Mouse (Mus musculus) c-Kit-positive CD71-positive TER-119-positive erythroid progenitor cells, embryonic 14.5 days (primary cell): ENCODE results near the gene Cux2.

Experiments
- DNase-seq: peaks from one replicate; pipeline ENCODE4 v3.0.0-alpha.2; 2013; ENCODE audit warnings: low spot score

Gene Cux2

GRCm38 (mm10) chr5:121818401-121818800, 231.5 kb downstream of the Cux2 start:
- DNase-seq = no peak

- no peak for DNase-seq
Observed at GRCm38 (mm10) chr5:121817551-121817950, 232.4 kb downstream of the Cux2 start.

DNA sequence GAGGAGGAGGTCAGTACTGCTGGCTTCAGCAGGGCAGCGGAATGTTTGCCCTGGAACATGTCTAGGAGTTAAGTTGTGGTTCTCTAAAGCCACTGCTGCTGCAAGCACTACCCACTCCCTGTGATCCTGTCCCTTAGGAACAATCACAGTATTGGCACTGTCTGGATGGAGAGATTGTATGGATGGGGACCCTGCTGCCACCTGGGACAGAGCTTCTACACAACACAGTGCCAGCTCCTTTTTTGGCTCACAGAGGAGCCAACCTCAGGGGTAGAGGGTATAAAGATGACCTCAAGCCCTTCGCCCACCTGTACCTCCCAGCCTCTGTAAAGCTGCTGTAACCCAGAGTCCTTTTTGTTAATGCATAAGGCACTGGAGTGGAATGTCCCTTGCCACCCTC, 233.3 kb downstream of the Cux2 start:
- no peak for DNase-seq

DNA sequence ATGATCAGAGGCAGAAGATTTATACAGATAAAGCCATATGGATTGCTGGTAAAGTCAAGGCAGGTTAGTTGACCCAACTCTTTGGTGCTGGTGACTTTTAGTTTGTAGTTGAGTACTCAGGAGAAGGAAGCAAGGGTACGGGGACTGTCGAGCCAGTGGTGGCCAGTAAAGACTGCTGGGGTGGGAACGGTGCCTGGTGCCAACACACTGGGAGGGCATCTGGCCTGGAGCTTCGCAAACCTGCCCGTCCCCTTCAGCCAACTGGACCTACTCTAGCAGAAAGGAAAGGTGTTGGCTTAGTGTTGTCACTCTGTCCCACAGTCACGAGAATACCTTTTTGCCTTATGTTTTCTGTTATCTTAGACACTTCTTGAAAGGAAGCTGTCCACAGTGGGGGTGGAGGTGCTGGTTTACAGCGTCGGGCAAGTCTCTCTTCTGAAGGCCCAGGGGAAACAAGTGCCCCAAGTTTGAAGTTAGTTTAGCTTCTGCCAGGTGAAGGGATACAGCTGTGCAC, 234.0 kb downstream of the Cux2 start:
- no peak for DNase-seq

DNA sequence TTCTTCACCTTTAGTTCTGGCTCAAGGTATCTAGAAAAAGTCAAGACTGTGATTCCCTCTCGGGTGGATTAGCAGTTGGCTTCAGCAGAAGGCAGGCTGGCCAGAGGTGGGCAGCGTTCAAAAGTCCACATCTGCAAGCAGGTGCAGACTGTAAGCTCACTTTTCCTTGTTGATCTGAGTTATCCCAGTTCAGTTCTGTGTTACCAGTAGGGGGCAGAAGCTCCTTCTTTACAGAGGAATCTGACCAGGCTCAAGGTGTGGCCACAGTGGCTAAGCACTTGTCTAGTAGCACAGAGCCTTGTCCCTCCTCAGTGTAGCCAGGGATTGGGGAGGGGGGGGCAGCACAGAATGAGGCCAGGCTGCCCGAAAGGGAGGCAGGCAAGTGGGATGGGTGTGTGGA, 234.8 kb downstream of the Cux2 start:
- peak; percentile 52 for DNase-seq

DNA sequence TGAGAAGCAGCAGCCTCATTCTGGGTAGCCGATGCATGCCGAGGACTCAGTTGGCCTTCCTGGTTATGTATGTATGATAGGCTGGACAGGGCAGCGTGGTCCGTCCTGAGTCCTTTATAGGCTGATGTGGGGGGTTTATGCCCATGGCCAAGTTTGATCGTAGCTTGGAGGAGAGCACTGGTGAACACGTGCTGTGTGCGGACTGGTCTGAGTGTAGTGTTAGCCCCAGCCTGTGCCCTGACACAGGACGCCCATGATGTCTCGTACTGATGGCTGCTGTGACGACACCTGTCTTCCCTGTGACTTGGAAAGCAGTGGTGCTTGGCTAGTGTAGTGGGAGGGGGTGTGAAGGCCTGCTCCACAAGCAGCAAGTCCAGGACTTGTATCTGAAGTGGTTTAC, 236.2 kb downstream of the Cux2 start:
- no peak for DNase-seq

GRCm38 (mm10) chr5:121812526-121813243, 237.2 kb downstream of the Cux2 start:
- no peak for DNase-seq

GRCm38 (mm10) chr5:121811485-121811931, 238.4 kb downstream of the Cux2 start:
- no peak for DNase-seq

- no peak for DNase-seq
Observed at GRCm38 (mm10) chr5:121810331-121811151, 239.4 kb downstream of the Cux2 start.

DNA sequence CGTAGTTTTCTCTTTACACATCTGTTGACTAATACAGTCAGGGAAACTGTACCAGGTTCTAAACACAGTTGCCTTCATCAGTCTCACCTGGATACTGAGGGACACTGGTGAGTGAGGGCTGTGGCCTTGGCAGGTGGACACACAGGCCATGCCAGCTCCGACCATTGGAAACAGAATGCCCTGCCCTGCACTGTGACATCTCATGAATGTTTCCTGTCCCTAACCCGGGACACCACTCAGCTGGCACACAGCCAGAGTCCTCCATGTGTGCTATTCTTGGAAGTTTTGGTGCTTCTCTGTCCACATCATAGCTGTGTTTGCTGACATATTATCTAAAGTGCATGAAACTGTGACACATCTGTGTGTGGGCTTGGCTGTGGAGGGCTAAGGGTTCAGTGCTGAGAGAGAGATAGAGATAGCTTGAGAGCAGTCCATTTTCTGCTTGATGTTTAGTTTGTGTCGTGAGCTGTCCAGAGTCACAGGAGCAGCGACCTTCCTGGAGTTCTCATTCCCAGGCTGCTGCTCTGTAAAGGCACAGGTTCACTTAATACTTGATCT, 240.2 kb downstream of the Cux2 start:
- no peak for DNase-seq

DNA sequence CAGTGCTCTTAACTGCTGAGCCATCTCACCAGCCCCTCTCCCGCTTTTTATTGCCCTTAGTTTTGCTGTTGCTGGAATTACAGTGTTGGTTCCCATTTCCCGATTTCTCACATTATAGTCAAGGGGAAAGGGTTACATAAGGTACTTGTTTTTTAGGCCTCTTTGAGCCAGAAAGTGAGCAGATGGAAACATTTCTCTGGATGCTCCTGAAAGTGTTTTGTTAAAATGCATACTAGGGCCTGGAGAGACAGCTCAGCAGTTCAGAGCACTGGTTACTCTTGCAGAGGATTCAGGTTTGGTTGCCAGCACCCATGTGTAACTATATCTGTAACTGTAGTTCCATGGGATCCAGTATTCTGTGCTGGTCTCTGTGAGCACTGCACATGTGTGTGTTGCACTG, 241.7 kb downstream of the Cux2 start:
- no peak for DNase-seq

DNA sequence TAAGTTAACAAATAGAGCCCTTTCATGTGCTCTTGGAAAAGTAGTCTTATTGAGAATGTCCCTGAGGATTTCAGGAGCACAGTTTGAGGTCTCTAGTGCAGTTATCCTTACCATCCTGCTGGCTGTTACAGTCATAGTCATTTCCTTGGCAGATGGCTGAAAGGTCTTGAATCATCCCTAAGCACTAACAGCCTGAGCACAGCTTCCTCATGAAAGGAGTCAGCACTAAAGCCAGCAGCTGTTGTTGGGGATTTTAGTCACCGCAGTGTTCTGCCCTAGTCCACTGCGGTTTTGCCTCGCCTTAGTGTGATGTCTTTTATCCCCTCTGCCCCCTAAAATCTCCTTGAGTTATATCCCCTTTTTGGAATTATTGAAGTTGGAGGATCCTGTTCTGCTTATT, 242.7 kb downstream of the Cux2 start:
- DNase-seq = no peak
